Mouse (Mus musculus) hindbrain, postnatal 0 days (tissue): Measurements from ENCODE around the gene Pde2a. TPM values are rescaled to one million over a fixed set of nuclear protein-coding genes. Genes with fewer than 3 reads are reported as not detected.

Experiments
- ATAC-seq: fragments of 200-750 bp; cut with Nextera tagmentation; 2 replicates; pipeline ENCODE4 v1.8.0; 2017; ENCODE audit warnings: mild to moderate bottlenecking, moderate TSS enrichment, moderate library complexity
- DNase-seq: peaks from one replicate; pipeline ENCODE4 v3.0.0-alpha.2; 2015; ENCODE audit warnings: low spot score
- H3K27ac ChIP-seq: fragments of 300-500 bp; sonication (generic); 2 replicates; pipeline ENCODE4 v1.5.1; 2014; ENCODE audit warnings: mild to moderate bottlenecking
- H3K27me3 ChIP-seq: fragments of 300-500 bp; sonication (generic); 2 replicates; pipeline ENCODE4 v1.6.1; 2014; ENCODE audit warnings: low read length, mixed read lengths; ENCODE audit not compliant: insufficient read depth
- H3K36me3 ChIP-seq: fragments of 300-500 bp; sonication (generic); 2 replicates; pipeline ENCODE4 v1.6.1; 2014; ENCODE audit warnings: low read length, mixed read lengths; ENCODE audit not compliant: insufficient read depth
- H3K4me1 ChIP-seq: fragments of 300-500 bp; sonication (generic); 2 replicates; pipeline ENCODE4 v1.6.1; 2014; ENCODE audit warnings: antibody characterized with exemption, low read length, mixed read lengths; ENCODE audit not compliant: insufficient read depth
- H3K4me2 ChIP-seq: fragments of 300-500 bp; sonication (generic); 2 replicates; pipeline ENCODE4 v1.6.1; 2014; ENCODE audit warnings: low read depth, mild to moderate bottlenecking, low read length, moderate library complexity, mixed read lengths
- H3K4me3 ChIP-seq: fragments of 300-500 bp; sonication (generic); 2 replicates; pipeline ENCODE4 v1.5.1; 2014; ENCODE audit warnings: low read length
- H3K9ac ChIP-seq: fragments of 300-500 bp; sonication (generic); replicated peaks from 2 replicates; pipeline ENCODE4 v1.6.1; 2014; ENCODE audit warnings: mild to moderate bottlenecking, low read length, moderate library complexity, mixed read lengths
- H3K9me3 ChIP-seq: fragments of 300-500 bp; sonication (generic); 2 replicates; pipeline ENCODE4 v1.6.1; 2016; ENCODE audit warnings: low read length, mixed read lengths
- CTCF ChIP-seq: IDR thresholded peaks from 2 replicates; pipeline ENCODE4 v1.5.1; 2016; ENCODE audit warnings: antibody characterized with exemption, control low read depth, low read depth
- WGBS: fragments of 180-500 bp; shearing (Covaris S2); extraction: QIAGEN DNeasy Blood & Tissue Kit; methylation state at CpG from one replicate; pipeline ENCODE4 v1.1.7; 2014; 5-methylcytosine and 5-hydroxymethylcytosine counted together
- polyA plus RNA-seq: library from polyadenylated mRNA; unstranded; fragments of >200 nt; fragmentation: Nextera tagmentation; extraction: Ambion mirVana; gene quantifications from 2 replicates; pipeline ENCODE4 v1.2.1, GENCODE M21; 2015
- total RNA-seq: library from RNA; depleted of rRNA; stranded (reverse); fragments of >200 nt; gene quantifications from 2 replicates; pipeline ENCODE4 v1.2.3, GENCODE M21; 2014

Gene Pde2a
- total and polyA plus RNA-seq, 2 experiments from 2014 or later, result 27.1 to 55.8 TPM

DNA sequence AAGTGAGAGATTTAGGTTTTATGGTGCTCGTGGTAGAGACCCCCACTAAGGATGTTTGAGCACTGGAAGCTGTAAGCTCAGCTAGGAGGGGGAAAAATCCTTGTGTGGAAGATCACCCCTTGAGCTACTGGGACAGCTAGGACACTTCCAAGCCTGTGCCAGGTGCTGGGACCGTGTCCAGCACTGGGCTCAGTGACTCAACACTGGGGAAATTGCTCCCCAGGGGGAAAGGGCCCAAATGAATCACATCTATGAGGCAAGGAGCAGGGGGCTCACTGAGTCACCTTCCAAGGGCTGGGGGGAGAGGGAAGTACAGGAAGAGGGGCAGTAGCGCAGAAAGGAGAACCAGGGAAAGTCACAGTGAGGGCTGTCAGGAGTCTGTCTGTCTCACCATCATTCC, 28.4 kb downstream of the Pde2a start:
- no peak for TF ChIP-seq CTCF
- Histone ChIP-seq H3K9me3 (no peaks in the 10 kb centered on the region), H3K4me2 (no peak overlapping the region), H3K27me3 (no peaks in the 10 kb centered on the region), H3K4me1 (0 out of 2 replicates have a peak, but pooled peaks cover 4% of the 10 kb centered on the region), H3K27ac (no peak overlapping the region), H3K36me3 (no peaks in the 10 kb centered on the region), H3K9ac (no peak overlapping the region), H3K4me3 (no peak overlapping the region)
- 45% methylated on average over 3 of the region's 3 CpGs for WGBS
- ATAC-seq (0 out of 2 replicates have a peak, but pooled peaks have one; percentile 4), DNase-seq (no peak)

DNA sequence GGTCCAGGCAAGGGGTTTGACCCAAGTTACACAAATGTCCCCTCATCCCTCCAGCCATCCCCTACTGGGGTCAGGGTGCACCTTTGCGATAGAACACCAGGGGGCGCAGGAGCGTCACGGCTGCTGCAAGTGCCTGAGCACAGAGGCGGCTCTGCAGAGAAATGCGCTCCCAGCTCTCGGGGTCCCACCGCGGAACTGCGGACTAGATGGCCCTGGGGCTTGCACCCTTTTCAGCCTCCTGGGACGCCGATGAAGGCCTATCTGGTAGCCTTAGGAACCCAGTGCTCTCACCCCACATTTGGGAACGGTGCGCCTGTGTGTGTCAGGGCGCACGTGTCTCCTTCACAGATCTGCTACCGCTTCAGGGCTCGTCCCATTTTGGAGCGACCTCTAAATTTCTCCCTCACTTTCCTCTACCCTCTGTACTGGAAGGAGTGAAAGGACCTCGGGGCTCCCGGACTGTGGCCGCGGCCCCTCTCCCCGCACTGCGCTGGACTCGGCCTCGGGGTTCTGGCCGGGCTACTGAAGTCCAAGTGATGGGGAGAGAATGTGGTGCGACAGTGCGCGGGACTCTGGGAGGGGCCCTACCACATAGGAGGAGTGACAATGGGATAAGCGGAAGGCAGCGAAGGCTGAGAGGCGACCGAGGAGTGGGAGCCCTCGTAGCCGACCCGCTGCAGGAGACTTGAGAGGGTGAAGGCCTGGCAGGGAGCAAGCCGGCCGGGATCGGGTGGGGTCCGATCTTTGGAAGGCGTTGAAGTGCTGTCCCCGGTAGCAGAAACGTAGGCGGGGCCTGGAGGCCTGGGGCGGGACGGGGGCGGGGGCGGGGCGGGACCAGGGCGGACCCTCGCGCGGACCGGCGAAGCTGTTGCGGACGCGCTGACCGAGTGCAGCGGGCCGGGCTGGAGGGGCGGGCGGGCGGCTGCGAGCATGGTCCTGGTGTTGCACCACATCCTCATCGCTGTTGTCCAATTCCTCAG, 29.2 kb downstream of the Pde2a start:
- H3K4me3 ChIP-seq, result peak overlapping the region; percentile 52
- H3K4me2 ChIP-seq, result peak overlapping the region; percentile 97
- peaks cover 4% of the 10 kb centered on the region; the same call in 1 of the 2 replicates for H3K4me1 ChIP-seq
- peak; percentile 85 for ATAC-seq
- peak overlapping the region; percentile 61 for H3K9ac ChIP-seq
- peak; percentile 90 for DNase-seq
- no peaks in the 10 kb centered on the region for H3K36me3 ChIP-seq
- H3K27ac ChIP-seq, result no peak overlapping the region
- WGBS, result under 1% methylated on average over 57 of the region's 68 CpGs
- H3K27me3 ChIP-seq, result no peaks in the 10 kb centered on the region
- H3K9me3 ChIP-seq, result no peaks in the 10 kb centered on the region
- peak; percentile 99 for TF ChIP-seq CTCF

DNA sequence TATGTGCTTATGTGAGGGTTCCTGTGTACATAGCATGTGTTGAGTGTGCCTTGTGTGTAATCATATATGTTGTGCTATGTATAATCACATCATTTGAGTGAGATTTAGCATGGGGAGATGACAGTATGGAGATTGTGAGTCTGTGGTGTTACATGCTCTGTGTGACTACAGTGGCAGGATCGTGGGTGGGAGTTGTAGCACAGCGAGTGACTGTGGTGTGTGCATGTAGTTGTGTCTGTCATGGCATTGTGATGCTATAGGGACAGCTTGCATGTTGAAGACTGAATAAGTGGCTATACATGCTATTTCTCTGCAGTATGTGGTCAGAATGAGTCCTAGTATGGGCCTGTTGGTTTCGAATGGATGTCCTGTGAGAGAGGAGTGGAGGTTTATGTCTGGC, 31.2 kb downstream of the Pde2a start:
- DNase-seq (no peak), ATAC-seq (no peak)
- H3K4me1 ChIP-seq, result peaks cover 9% of the 10 kb centered on the region; the same call in 1 of the 2 replicates
- no peak for TF ChIP-seq CTCF
- no peaks in the 10 kb centered on the region for H3K27me3 ChIP-seq
- peak overlapping the region; percentile 97 for H3K4me2 ChIP-seq
- H3K27ac ChIP-seq, result no peak overlapping the region
- WGBS, result 78% methylated on average over 3 of the region's 3 CpGs
- peak overlapping the region; percentile 4 for H3K4me3 ChIP-seq
- no peak overlapping the region for H3K9ac ChIP-seq
- no peaks in the 10 kb centered on the region for H3K36me3 ChIP-seq
- H3K9me3 ChIP-seq, result no peaks in the 10 kb centered on the region

DNA sequence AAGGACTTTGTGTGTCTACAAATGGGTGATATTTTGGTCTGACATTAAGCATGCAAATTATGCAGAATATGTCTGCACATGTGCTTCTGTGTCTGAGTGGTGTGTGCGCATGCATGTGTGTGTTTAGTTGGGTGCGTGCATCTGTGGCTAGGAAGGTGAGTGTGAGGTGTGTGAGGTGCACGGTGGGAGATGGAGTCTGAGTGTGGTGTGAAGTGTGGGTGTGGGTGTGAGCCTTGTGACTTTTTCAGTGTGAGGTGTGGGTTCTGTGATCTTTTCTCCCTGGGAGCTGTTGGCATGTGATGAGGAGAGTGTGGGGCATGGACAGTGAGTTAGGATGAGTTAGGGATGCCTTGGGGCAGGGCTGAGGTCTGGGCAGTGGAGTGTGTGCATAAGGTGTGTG, 31.8 kb downstream of the Pde2a start:
- Histone ChIP-seq H3K4me1 (peaks cover 10% of the 10 kb centered on the region; the same call in 1 of the 2 replicates), H3K36me3 (no peaks in the 10 kb centered on the region), H3K4me2 (peak overlapping the region; percentile 97), H3K9me3 (no peaks in the 10 kb centered on the region), H3K4me3 (peak overlapping the region; percentile 4; the same call in 1 of the 2 replicates), H3K9ac (no peak overlapping the region), H3K27me3 (no peaks in the 10 kb centered on the region), H3K27ac (no peak overlapping the region)
- WGBS, result 86% methylated on average over 3 of the region's 3 CpGs
- ATAC-seq (no peak), DNase-seq (no peak)
- no peak for TF ChIP-seq CTCF

DNA sequence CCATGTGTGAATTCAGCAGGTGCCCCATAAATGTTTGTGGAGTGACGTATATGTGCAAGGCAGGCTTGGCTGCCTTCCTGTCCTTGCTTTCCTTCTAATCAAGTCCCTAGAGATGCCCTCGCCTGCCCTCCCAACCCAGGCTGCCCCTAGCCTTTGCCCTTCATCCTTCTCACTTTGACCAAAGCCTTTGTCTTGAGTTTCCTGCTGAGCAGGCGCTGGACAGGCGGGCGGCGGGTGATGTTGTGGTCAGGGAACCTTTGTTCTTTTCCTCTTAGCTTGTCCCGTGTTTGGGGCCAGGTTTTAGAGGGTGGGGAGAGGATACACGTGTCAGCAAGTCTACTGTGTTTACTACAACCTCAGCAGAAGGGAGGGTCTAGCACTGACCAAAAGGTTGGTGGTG, 32.2 kb downstream of the Pde2a start:
- WGBS, result 24% methylated on average over 8 of the region's 8 CpGs
- DNase-seq (no peak), ATAC-seq (no peak)
- Histone ChIP-seq H3K4me2 (peak overlapping the region; percentile 97), H3K36me3 (no peaks in the 10 kb centered on the region), H3K27ac (no peak overlapping the region), H3K4me1 (peaks cover 10% of the 10 kb centered on the region; the same call in 1 of the 2 replicates), H3K4me3 (peak overlapping the region; percentile 4; the same call in 1 of the 2 replicates), H3K9me3 (no peaks in the 10 kb centered on the region), H3K9ac (no peak overlapping the region), H3K27me3 (no peaks in the 10 kb centered on the region)
- no peak for TF ChIP-seq CTCF

DNA sequence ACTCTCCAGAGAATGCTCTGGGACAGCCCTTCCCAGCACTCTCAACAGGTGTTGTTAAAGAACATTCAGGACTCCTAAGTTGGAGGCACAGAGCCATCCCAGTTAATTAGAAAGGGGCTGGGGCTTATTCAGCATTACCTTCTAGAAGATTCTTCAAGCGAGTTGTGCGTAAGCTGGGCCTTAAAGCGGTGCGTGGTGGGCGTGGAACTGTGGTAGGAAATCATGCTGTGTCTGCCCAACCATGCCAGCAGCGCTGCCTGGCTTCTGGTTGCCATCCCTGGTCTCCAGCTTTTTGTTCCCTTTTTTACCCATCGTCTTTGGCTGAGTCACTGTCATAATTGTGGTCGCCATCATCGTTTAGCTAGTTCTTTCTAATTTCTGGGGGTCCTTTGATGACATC, 33.0 kb downstream of the Pde2a start:
- Histone ChIP-seq H3K4me1 (peaks cover 10% of the 10 kb centered on the region; the same call in 1 of the 2 replicates), H3K4me2 (no peak overlapping the region), H3K36me3 (no peaks in the 10 kb centered on the region), H3K9ac (no peak overlapping the region), H3K9me3 (no peaks in the 10 kb centered on the region), H3K27ac (no peak overlapping the region), H3K27me3 (no peaks in the 10 kb centered on the region), H3K4me3 (no peak overlapping the region)
- no peak for TF ChIP-seq CTCF
- WGBS, result 69% methylated on average over 9 of the region's 9 CpGs
- no peak for ATAC-seq
- DNase-seq, result no peak
